Mouse (Mus musculus) embryo, embryonic 10 days (tissue): ENCODE measurements at regions not wholly inside any gene's neighbourhood (a gene's known extent, or its start where the extent isn't known, plus 50 kb on each side); places are given as distances from the start of the nearest gene placed in this dataset.
A peak's percentile ranks its signal among the peaks of the same experiment; 100 is the strongest.

Experiments used
- DNase-seq: peaks from one replicate; pipeline ENCODE4 v3.0.0-alpha.2; 2015; ENCODE audit warnings: low spot score

- no peak for DNase-seq
Observed at GRCm38 (mm10) chrX:9738904-9739303, 76.1 kb upstream of the Dynlt3 start.

DNA sequence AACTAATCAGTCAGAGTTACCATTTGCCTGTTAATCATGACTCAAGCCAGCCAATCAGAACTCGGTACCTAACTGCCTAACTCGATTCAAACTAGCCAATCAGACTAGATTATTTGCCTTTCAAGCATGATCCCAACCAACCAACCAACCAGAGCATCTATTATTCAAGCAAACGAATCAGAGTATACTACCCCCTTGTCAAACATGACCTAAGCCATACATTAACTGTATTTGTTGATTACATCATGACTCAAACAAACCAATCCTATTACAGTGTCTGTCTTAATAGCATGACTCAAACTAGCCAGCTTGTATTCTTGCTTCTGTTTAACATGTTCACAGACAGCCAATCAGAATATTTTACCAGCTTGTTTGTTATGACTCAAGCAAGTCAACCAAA lies 79.7 kb upstream of the Dynlt3 start:
- no peak for DNase-seq

GRCm38 (mm10) chrX:9747305-9747938 lies 84.6 kb upstream of the Dynlt3 start:
- DNase-seq: peak; percentile 53

DNA sequence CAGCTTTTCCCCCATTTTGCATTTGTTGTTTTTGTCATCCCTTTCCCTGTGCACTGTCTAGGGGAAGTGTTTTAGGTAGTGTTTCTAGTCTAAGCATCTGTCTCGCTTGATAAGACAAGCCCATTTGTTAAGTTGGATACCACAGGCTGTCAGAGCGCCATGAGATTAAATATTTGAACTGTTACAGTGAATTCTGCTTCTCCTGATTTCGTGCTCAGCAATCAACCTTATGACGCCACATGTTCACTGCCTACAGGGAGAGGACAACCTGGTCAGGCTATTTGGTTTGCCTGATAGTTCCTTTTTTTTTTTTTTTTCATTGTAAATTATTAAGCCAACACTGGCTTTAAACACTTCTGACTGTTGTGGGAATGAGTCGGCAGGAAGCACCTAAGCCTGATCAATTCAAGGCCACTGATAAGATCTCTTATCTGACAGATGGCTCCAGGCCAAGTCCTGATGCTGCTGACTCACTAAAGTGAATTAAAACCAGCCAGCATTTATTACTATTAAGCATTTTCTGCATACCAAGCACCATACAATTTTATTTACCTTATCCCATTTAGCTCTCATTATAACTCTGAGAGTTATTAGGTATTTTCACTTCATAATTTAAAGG lies 90.3 kb upstream of the Dynlt3 start:
- DNase-seq: no peak

DNA sequence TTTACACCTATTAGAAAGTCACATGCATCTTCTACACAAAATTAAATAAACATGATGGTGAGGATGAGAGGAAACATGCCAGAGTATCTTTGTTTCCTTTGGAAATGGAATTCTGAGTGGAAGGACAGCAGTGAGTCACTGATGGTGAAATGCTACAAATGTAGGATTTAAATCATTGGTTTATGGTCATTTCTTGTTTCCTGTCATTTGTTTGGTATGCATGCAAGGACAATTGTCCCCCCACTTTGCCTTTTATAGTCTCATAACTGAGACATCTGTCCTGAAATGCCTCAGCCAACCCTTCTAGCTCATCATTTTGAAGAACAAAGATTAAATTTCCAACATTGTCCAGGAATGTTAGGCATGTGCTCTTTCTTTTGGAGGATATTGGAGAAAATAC lies 77.2 kb upstream of the Hypm start:
- DNase-seq: no peak

GRCm38 (mm10) chrX:9777498-9777897 lies 69.2 kb upstream of the Hypm start:
- DNase-seq: no peak

GRCm38 (mm10) chrX:9789542-9789941 lies 57.2 kb upstream of the Hypm start:
- DNase-seq: no peak
